Mouse (Mus musculus) ES-E14 (cell line): ENCODE measurements around the gene Dnajb6.

ENCODE experiments used
- CHD2 ChIP-seq: IDR thresholded peaks from 2 replicates; pipeline ENCODE4 v1.6.1; 2014; ENCODE audit warnings: mild to moderate bottlenecking, low read depth, low read length, inconsistent platforms
- MAFK ChIP-seq: IDR thresholded peaks from 2 replicates; pipeline ENCODE4 v1.6.1; 2014; ENCODE audit warnings: mild to moderate bottlenecking, low read depth, low read length, inconsistent platforms; ENCODE audit not compliant: insufficient read depth
- ZC3H11A ChIP-seq: IDR thresholded peaks from 2 replicates; pipeline ENCODE4 v1.6.1; 2012; ENCODE audit warnings: low read depth, mild to moderate bottlenecking, inconsistent platforms, low read length, borderline replicate concordance

GRCm38 (mm10) chr5:29826780-29827179 is 91.3 kb downstream of the Dnajb6 start:
- no peak for TF ChIP-seq ZC3H11A
- TF ChIP-seq CHD2 = no peak
- TF ChIP-seq MAFK = no peak
